Mouse (Mus musculus): Measurements from ENCODE around the gene Gm17657.
"Not testable (repeated sequence)": the region's sequence is repeated elsewhere in the genome, so short reads cannot be mapped to it uniquely, and the experiment has no call there.

Gm17657 gene

GRCm38 (mm10) chr17:29548494-29548893 lies 944 bp downstream of the Gm17657 start:
- no peak for DNase-seq (ENCODE audit: low spot score in 2 of 2)

GRCm38 (mm10) chr17:29545241-29545640 lies 4.2 kb downstream of the Gm17657 start:
- DNase-seq (ENCODE audit: low spot score in 2 of 2) = no peak

- DNase-seq (ENCODE audit: low spot score in 2 of 2) = no peak
These were observed 5.4 kb downstream of the Gm17657 start for GRCm38 (mm10) chr17:29544064-29544463.

DNA sequence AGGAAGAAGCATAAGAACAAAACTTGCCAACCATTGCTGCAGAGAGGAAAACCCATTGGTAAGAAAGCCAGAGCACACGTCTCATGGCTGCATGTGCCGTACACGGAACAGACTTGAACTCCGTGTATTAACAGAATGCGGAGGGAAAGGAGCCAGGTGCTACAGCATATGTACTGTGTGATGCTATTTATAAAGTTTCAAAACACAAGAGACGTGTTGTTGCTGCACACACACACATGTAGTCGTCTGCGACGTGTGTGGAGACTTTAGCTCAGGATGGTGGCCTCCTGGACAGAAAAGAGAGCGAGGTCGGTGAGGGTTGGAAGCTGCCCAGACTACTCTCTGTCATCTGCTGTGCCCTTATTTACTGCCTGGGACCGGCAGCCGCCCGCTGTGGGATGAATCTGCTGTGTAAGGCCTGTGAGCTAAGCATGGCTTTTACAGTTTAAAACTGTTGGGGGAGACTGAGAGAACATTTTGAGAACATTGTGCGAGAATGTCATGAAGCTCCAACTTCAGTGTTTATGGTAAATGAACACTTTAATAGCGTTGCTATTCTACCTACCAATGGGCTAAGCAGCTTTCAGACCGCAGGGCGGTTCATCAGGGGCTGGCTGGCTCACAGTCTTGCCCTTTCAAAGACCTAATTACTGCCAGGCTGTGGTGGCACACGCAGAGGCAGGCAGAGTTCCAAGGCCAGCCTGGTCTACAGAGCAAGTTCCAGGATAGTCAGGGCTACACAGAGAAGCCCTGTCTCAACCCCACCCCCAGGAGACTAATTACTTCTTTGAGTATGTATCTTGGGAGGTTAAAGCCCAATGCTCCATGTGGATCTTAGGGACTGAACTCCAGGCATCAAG lies 6.4 kb downstream of the Gm17657 start:
- no peak for DNase-seq (ENCODE audit: low spot score in 2 of 2)

DNA sequence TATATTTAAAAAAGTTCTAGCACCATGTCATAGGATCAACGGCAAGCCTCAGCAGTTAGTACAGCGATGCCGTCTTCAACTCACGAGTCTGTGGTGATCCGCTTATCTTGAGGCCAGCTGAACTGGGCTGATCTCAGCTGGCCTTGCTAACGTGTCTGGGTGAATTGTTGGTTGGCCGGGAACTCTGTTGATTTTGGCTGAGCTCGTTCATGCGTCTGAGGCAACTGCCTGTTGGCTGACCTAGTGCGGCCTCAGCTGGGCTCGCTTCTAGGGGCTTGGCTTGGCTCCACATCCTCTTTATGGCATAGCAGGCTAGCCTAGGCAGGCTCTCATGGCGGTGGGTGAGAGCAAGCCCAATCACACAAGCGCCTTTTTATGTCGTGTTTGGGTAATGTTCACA lies 8.0 kb downstream of the Gm17657 start:
- no peak for DNase-seq (ENCODE audit: low spot score in 2 of 2)

GRCm38 (mm10) chr17:29540426-29540825 lies 9.0 kb downstream of the Gm17657 start:
- DNase-seq (ENCODE audit: low spot score in 2 of 2) = no peak

DNA sequence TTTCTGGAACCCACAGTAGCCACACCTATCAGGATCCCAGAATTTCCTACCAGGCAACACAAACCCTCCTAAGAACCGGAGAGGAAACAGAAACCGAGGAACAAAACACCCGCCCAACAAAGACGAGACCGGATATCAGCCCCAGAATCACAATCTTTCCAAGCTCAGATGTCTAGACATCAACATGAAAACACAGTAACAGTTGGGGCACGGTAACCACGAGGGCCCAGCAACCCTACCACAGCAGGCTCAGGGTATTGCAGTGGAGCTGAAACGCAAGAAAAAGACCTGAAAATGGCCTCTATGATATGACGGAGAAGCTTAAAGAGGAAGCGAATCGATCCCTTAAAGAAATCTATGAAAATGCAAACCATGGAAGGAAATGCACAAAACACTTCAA lies 15.6 kb downstream of the Gm17657 start:
- DNase-seq (ENCODE audit: low spot score in 2 of 2) = no peak

GRCm38 (mm10) chr17:29531757-29532384 lies 17.6 kb downstream of the Gm17657 start:
- DNase-seq (ENCODE audit: low spot score in 2 of 2) = no peak

- no peak for DNase-seq (ENCODE audit: low spot score in 2 of 2)
These were observed 18.2 kb downstream of the Gm17657 start for GRCm38 (mm10) chr17:29531278-29531677.

- no peak for DNase-seq (ENCODE audit: low spot score in 2 of 2)
These were observed 18.9 kb downstream of the Gm17657 start for GRCm38 (mm10) chr17:29530508-29530907.

DNA sequence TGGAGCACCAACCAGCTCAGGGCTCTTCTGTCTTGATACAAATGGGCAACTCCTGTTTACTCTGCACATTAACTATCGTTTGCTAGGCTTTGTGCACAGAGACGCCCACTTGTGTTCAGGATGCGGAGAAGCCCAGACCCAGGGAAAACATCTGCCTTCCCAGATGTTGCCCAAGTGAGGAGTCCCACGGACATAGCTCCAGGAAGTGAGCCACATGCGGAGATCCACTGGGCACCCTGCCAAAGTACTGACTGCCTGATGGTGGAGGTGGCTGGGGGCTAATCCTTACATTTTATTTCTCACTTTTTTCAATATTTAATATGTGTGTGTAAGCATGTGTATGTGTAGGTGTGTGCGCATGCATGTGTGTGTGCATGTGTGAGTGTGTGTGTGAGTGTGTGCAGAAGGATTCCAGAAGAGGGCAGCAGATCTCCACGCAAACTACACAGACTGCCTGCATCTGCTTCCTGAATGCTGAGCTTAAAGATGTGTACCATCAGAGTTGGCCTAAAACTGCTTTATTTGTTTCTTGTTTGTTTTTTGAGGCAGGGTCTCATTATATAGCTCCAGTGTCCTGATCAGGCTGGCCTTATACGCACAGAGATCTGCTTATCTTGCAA lies 20.8 kb downstream of the Gm17657 start:
- DNase-seq (ENCODE audit: low spot score in 2 of 2) = no peak

- no peak for DNase-seq (ENCODE audit: low spot score in 2 of 2)
These were observed 23.8 kb downstream of the Gm17657 start for GRCm38 (mm10) chr17:29525613-29526012.

DNA sequence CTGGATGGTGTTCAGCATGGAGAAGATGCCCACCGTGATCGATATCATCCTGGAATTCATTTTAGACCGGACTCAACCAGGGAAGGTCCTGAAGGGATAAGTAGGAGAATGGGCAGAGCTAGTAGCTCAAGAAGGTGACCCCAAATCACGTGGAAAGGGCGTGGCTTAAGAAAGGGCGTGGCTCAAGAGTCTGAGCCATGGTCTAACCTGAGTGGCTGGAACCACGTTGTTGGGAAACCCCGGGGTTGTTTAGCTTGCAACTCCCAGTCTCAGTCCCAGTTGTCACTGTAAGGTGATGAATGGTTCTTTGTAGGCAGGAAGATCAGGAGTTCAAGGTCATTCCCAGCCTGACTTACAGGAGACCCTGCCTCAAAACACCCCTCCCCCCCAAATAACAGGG lies 29.7 kb downstream of the Gm17657 start:
- no peak for DNase-seq (ENCODE audit: low spot score in 2 of 2)

- not testable (repeated sequence) for DNase-seq (ENCODE audit: low spot score in 2 of 2)
These were observed 30.8 kb downstream of the Gm17657 start for GRCm38 (mm10) chr17:29518665-29519064.

- peak; percentile 81 to 91 for DNase-seq (ENCODE audit: low spot score in 2 of 2)
These were observed 35.0 kb downstream of the Gm17657 start for GRCm38 (mm10) chr17:29514435-29514834.

DNA sequence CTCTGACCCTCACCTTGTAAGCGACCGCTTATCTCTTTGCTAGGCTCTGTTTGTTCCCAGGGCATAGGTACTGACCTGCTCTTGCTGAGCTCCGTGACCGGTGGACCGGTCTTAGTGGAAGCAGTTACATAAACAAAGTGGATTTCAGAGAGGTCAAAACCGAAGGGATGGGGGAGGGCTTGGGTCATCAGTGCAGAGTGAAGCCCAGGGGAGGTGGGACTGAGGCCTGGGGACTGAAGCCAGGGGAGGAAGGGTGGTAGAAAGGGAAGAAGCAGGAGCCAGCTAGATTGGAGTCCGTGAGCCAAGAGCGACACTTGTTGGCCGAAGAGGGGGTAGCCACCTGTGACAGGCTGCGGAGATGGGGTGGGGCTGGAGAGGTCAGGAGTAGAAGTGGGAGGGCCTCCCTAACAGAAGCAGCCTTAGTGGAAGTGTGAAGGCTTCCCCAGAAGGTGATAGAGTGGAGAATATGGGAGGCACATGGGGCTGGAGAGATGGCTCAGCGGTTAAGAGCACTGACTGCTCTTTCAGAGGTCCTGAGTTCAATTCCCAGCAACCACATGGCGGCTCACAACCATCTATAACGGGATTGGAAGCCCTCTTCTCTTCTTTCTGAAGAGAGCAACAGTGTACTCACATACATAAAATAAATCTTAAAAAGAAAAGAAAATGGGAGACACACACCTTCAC lies 36.3 kb downstream of the Gm17657 start:
- DNase-seq (ENCODE audit: low spot score in 2 of 2) = peak; percentile 82 to 87

DNA sequence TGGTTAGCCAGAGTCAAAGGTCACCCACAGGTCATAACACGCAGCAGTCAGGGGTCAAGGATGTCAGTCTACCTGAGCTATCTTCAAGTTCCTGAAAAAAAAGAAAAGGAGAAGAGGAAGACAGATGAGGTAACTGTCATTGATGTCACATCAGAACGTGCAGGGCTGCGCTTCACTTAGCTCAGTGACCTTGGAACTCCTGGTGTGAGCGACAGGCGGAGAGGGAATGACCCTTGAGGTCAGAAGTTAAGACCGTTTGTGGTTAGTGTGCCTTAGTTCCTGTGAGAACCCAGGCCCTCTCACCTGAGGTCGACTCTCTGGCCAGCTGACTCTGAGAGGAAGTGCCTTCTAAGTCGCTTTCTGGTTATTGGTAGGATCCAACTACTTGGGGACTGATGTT lies 38.7 kb downstream of the Gm17657 start:
- DNase-seq (ENCODE audit: low spot score in 2 of 2) = peak in 1 of 2 experiments; percentile 65

GRCm38 (mm10) chr17:29508927-29509608 lies 40.4 kb downstream of the Gm17657 start:
- DNase-seq (ENCODE audit: low spot score in 2 of 2) = peak; percentile 39 to 61

- peak in 1 of 2 experiments; percentile 73 for DNase-seq (ENCODE audit: low spot score in 2 of 2)
These were observed 45.7 kb downstream of the Gm17657 start for GRCm38 (mm10) chr17:29503700-29504099.

GRCm38 (mm10) chr17:29502669-29503665 lies 46.5 kb downstream of the Gm17657 start:
- peak in 1 of 2 experiments; percentile 79 for DNase-seq (ENCODE audit: low spot score in 2 of 2)

All from spleen, postnatal 4 days (tissue).